Mouse (Mus musculus): ENCODE data around the gene Slc25a34. TPM values are rescaled to one million over a fixed set of nuclear protein-coding genes. Genes with fewer than 3 reads are reported as not detected.

Gene Slc25a34
- polyA plus RNA-seq, 1 experiment from 2014 or later = not detected

GRCm38 (mm10) chr4:141659739-141660138, 36.1 kb upstream of the Slc25a34 start:
- H3K4me1 ChIP-seq (ENCODE audit: control insufficient read depth, insufficient read depth, low read length) = peaks cover 10% of the 10 kb centered on the region
- H3K4me2 ChIP-seq (replicated peaks; ENCODE audit: low read depth, low read length) = no peak overlapping the region
- WGBS = 58% methylated on average over 4 of the region's 4 CpGs
- no peak overlapping the region for H3K9ac ChIP-seq (replicated peaks; ENCODE audit: low read depth, low read length)
- H3K27me3 ChIP-seq (ENCODE audit: control insufficient read depth, insufficient read depth, low read length) = no peaks in the 10 kb centered on the region
- H3K9me3 ChIP-seq (ENCODE audit: control insufficient read depth, low read depth, low read length) = no peaks in the 10 kb centered on the region
- no peak for ATAC-seq (ENCODE audit: insufficient number of reproducible peaks, insufficient read depth, low FRiP score, low read depth)
- H3K27ac ChIP-seq (ENCODE audit: low read length) = no peak overlapping the region
- H3K4me3 ChIP-seq (ENCODE audit: low read depth, low read length) = no peak overlapping the region
- peaks cover 13% of the 10 kb centered on the region for H3K36me3 ChIP-seq (ENCODE audit: control insufficient read depth, insufficient read depth, low read length)

DNA sequence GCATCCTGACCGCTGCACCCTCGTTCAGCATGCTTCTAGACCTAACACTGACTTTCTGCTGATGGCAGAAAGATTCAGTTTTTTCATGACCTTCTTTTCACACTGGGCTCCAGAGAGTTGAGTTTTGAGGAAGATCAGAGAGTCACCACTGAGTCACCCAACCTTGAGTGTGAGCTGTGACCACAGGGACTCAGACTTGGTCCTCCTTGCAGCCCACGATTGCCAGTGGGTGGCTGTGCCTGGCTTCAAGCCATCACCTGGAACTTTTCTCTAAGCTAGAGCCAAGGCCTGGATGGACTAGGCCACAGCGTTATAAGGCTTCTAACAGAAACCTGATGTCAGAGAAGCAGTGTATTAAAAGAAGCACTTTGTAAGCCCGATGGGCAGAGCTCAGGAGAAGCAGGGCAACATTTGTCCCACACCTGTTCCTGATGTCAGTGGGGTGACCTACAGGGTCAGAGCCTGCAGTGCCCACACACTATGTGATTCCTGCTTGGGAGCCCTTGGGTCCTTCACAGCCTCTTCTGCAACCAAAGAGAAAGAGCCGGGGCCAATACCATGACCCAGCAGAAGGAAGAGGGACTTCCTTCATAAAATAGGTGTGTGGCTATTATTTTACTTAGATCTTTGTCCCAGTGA, 35.3 kb upstream of the Slc25a34 start:
- Histone ChIP-seq H3K9ac (replicated peaks; ENCODE audit: low read depth, low read length) (no peak overlapping the region), H3K36me3 (ENCODE audit: control insufficient read depth, insufficient read depth, low read length) (peaks cover 13% of the 10 kb centered on the region), H3K4me1 (ENCODE audit: control insufficient read depth, insufficient read depth, low read length) (peaks cover 6% of the 10 kb centered on the region; the same call in 1 of the 2 replicates), H3K4me3 (ENCODE audit: low read depth, low read length) (no peak overlapping the region), H3K27me3 (ENCODE audit: control insufficient read depth, insufficient read depth, low read length) (no peaks in the 10 kb centered on the region), H3K9me3 (ENCODE audit: control insufficient read depth, low read depth, low read length) (no peaks in the 10 kb centered on the region), H3K4me2 (replicated peaks; ENCODE audit: low read depth, low read length) (no peak overlapping the region), H3K27ac (ENCODE audit: low read length) (no peak overlapping the region)
- ATAC-seq (ENCODE audit: insufficient number of reproducible peaks, insufficient read depth, low FRiP score, low read depth) = no peak
- 92% methylated on average over 6 of the region's 6 CpGs for WGBS

- Histone ChIP-seq H3K27me3 (ENCODE audit: control insufficient read depth, insufficient read depth, low read length) (no peaks in the 10 kb centered on the region), H3K4me2 (replicated peaks; ENCODE audit: low read depth, low read length) (no peak overlapping the region), H3K27ac (ENCODE audit: low read length) (no peak overlapping the region), H3K9me3 (ENCODE audit: control insufficient read depth, low read depth, low read length) (no peaks in the 10 kb centered on the region), H3K4me3 (ENCODE audit: low read depth, low read length) (no peak overlapping the region), H3K36me3 (ENCODE audit: control insufficient read depth, insufficient read depth, low read length) (peaks cover 14% of the 10 kb centered on the region), H3K9ac (replicated peaks; ENCODE audit: low read depth, low read length) (no peak overlapping the region), H3K4me1 (ENCODE audit: control insufficient read depth, insufficient read depth, low read length) (no peaks in the 10 kb centered on the region)
- WGBS = 80% methylated on average over 8 of the region's 8 CpGs
- no peak for ATAC-seq (ENCODE audit: insufficient number of reproducible peaks, insufficient read depth, low FRiP score, low read depth)
These were observed 33.3 kb upstream of the Slc25a34 start for GRCm38 (mm10) chr4:141656932-141657331.

DNA sequence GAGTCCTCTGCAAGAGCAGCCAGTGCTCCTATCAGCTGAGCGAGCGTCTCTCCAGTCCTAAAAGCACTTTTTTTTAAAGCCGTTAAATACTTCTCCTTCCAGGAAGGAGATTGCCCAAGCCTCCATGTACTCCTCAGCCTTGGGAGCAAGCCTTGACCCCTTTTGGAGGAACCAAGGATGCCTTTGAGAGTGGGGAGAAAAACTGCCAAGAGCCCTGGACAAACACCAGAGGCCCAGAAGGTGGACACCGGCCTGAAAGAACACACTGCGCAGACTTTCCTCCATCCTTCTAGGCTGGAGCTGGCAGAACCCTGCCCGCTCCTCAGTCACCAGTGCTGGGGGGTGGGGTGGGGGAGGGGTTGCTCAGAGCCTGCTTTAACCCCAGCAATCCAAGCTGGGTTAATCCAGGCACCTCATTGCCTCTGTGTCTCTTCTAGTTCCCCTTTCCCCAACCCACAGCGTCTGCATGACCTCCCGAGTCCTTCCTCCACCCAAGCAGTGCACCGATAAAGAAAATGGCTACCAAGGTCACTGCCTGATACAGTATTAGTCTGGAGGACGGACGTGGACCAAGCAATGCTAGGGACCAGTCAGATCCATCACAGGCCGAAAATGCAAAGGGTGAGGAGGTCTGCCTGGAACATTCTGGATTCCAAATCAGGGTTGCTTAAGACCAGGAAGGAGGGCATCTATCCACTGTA, 32.4 kb upstream of the Slc25a34 start:
- 81% methylated on average over 12 of the region's 12 CpGs for WGBS
- Histone ChIP-seq H3K9me3 (ENCODE audit: control insufficient read depth, low read depth, low read length) (no peaks in the 10 kb centered on the region), H3K4me1 (ENCODE audit: control insufficient read depth, insufficient read depth, low read length) (no peaks in the 10 kb centered on the region), H3K9ac (replicated peaks; ENCODE audit: low read depth, low read length) (no peak overlapping the region), H3K4me2 (replicated peaks; ENCODE audit: low read depth, low read length) (no peak overlapping the region), H3K36me3 (ENCODE audit: control insufficient read depth, insufficient read depth, low read length) (peaks cover 16% of the 10 kb centered on the region), H3K27ac (ENCODE audit: low read length) (no peak overlapping the region), H3K27me3 (ENCODE audit: control insufficient read depth, insufficient read depth, low read length) (no peaks in the 10 kb centered on the region), H3K4me3 (ENCODE audit: low read depth, low read length) (no peak overlapping the region)
- no peak for ATAC-seq (ENCODE audit: insufficient number of reproducible peaks, insufficient read depth, low FRiP score, low read depth)

- H3K9me3 ChIP-seq (ENCODE audit: control insufficient read depth, low read depth, low read length) = no peaks in the 10 kb centered on the region
- 90% methylated on average over 6 of the region's 6 CpGs for WGBS
- H3K36me3 ChIP-seq (ENCODE audit: control insufficient read depth, insufficient read depth, low read length) = peaks cover 9% of the 10 kb centered on the region
These were observed 30.9 kb upstream of the Slc25a34 start for GRCm38 (mm10) chr4:141654509-141654908.

DNA sequence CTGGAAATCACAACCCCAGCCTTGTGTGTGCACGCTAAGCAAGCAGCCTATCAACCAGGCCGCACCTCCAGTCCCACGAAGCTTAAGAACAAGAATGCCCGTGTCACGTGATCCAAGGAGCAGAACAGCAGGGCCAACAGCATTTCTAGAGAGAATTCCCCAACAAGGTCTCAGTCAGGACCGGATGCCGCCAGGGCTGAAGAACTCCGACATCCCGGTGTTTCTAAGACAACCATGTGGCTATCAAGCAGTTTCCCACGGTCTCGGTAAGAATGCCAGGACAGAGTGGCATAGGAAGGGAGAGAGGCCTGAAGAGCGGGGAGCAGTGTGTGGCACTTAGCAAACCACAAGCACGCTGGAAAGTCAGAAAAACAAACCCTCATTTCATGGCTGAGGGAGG, 30.2 kb upstream of the Slc25a34 start:
- H3K4me2 ChIP-seq (replicated peaks; ENCODE audit: low read depth, low read length) = no peak overlapping the region
- peaks cover 10% of the 10 kb centered on the region for H3K36me3 ChIP-seq (ENCODE audit: control insufficient read depth, insufficient read depth, low read length)
- no peak overlapping the region for H3K9ac ChIP-seq (replicated peaks; ENCODE audit: low read depth, low read length)
- H3K4me3 ChIP-seq (ENCODE audit: low read depth, low read length) = no peak overlapping the region
- no peak overlapping the region for H3K27ac ChIP-seq (ENCODE audit: low read length)
- 90% methylated on average over 13 of the region's 13 CpGs for WGBS
- no peaks in the 10 kb centered on the region for H3K4me1 ChIP-seq (ENCODE audit: control insufficient read depth, insufficient read depth, low read length)
- H3K9me3 ChIP-seq (ENCODE audit: control insufficient read depth, low read depth, low read length) = no peaks in the 10 kb centered on the region
- ATAC-seq (ENCODE audit: insufficient number of reproducible peaks, insufficient read depth, low FRiP score, low read depth) = no peak
- H3K27me3 ChIP-seq (ENCODE audit: control insufficient read depth, insufficient read depth, low read length) = no peaks in the 10 kb centered on the region

More at GRCm38 (mm10) chr4:141654509-141654908, 30.9 kb upstream of the Slc25a34 start:
- H3K27ac ChIP-seq (ENCODE audit: low read length) = no peak overlapping the region
- H3K4me2 ChIP-seq (replicated peaks; ENCODE audit: low read depth, low read length) = no peak overlapping the region
- no peak for ATAC-seq (ENCODE audit: insufficient number of reproducible peaks, insufficient read depth, low FRiP score, low read depth)
- H3K4me1 ChIP-seq (ENCODE audit: control insufficient read depth, insufficient read depth, low read length) = no peaks in the 10 kb centered on the region
- no peaks in the 10 kb centered on the region for H3K27me3 ChIP-seq (ENCODE audit: control insufficient read depth, insufficient read depth, low read length)
- no peak overlapping the region for H3K4me3 ChIP-seq (ENCODE audit: low read depth, low read length)
- no peak overlapping the region for H3K9ac ChIP-seq (replicated peaks; ENCODE audit: low read depth, low read length)

DNA sequence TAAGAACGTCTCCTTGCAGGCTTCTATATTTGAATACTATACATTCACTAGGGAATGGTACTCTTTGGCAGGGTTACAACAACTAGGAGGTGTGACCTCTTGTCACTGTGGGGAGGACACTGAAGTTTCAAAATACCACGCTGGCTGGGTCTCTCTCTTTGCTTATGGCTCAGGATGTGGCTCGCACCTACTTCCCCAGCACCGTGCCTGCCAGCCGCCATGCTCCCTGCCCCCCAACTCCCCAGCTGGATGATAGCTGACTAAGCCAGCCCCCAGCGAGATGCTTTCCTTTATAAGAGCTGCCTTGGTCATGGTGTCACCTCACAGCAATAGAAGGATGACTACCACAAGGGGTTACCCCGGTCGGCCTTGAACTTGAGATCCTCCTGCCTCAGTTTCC, 29.4 kb upstream of the Slc25a34 start:
- 87% methylated on average over 8 of the region's 8 CpGs for WGBS
- Histone ChIP-seq H3K9me3 (ENCODE audit: control insufficient read depth, low read depth, low read length) (no peaks in the 10 kb centered on the region), H3K9ac (replicated peaks; ENCODE audit: low read depth, low read length) (no peak overlapping the region), H3K36me3 (ENCODE audit: control insufficient read depth, insufficient read depth, low read length) (peaks cover 10% of the 10 kb centered on the region; the same call in 1 of the 2 replicates), H3K4me3 (ENCODE audit: low read depth, low read length) (no peak overlapping the region), H3K4me1 (ENCODE audit: control insufficient read depth, insufficient read depth, low read length) (no peaks in the 10 kb centered on the region), H3K27me3 (ENCODE audit: control insufficient read depth, insufficient read depth, low read length) (no peaks in the 10 kb centered on the region), H3K4me2 (replicated peaks; ENCODE audit: low read depth, low read length) (no peak overlapping the region), H3K27ac (ENCODE audit: low read length) (no peak overlapping the region)
- no peak for ATAC-seq (ENCODE audit: insufficient number of reproducible peaks, insufficient read depth, low FRiP score, low read depth)

GRCm38 (mm10) chr4:141651944-141652343, 28.3 kb upstream of the Slc25a34 start:
- Histone ChIP-seq H3K27me3 (ENCODE audit: control insufficient read depth, insufficient read depth, low read length) (no peaks in the 10 kb centered on the region), H3K9me3 (ENCODE audit: control insufficient read depth, low read depth, low read length) (no peaks in the 10 kb centered on the region), H3K4me2 (replicated peaks; ENCODE audit: low read depth, low read length) (no peak overlapping the region), H3K27ac (ENCODE audit: low read length) (no peak overlapping the region), H3K36me3 (ENCODE audit: control insufficient read depth, insufficient read depth, low read length) (peaks cover 10% of the 10 kb centered on the region; the same call in 1 of the 2 replicates), H3K9ac (replicated peaks; ENCODE audit: low read depth, low read length) (no peak overlapping the region), H3K4me3 (ENCODE audit: low read depth, low read length) (no peak overlapping the region), H3K4me1 (ENCODE audit: control insufficient read depth, insufficient read depth, low read length) (no peaks in the 10 kb centered on the region)
- 90% methylated on average over 10 of the region's 10 CpGs for WGBS
- ATAC-seq (ENCODE audit: insufficient number of reproducible peaks, insufficient read depth, low FRiP score, low read depth) = no peak
